Mouse (Mus musculus) heart, adult 11 months (tissue): ENCODE measurements around the gene Atp6v1a.
A peak's percentile ranks its signal among the peaks of the same experiment; 100 is the strongest.

ENCODE experiments used
- DNase-seq: peaks from one replicate; pipeline ENCODE4 v3.0.0; 2022

Atp6v1a gene

GRCm38 (mm10) chr16:44058745-44059144, 80.8 kb downstream of the Atp6v1a start:
- DNase-seq: no peak

- no peak for DNase-seq
Observed at GRCm38 (mm10) chr16:44055766-44056165, 83.7 kb downstream of the Atp6v1a start.

GRCm38 (mm10) chr16:44053265-44053664, 86.2 kb downstream of the Atp6v1a start:
- DNase-seq: no peak

GRCm38 (mm10) chr16:44052390-44052789, 87.1 kb downstream of the Atp6v1a start:
- no peak for DNase-seq

- no peak for DNase-seq
Observed at GRCm38 (mm10) chr16:44050139-44050538, 89.4 kb downstream of the Atp6v1a start.

GRCm38 (mm10) chr16:44039112-44039511, 100.4 kb downstream of the Atp6v1a start:
- DNase-seq: peak; percentile 43
